Mouse (Mus musculus): ENCODE results near the gene Aurka. TPM values are rescaled to one million over a fixed set of nuclear protein-coding genes. Genes with fewer than 3 reads are reported as not detected.

Gene Aurka
- polyA plus RNA-seq, 1 experiment from 2014 or later, result 91.0 TPM

- no peaks in the 10 kb centered on the region for H3K9me3 ChIP-seq
- 81% methylated on average over 9 of the region's 9 CpGs for WGBS
- H3K36me3 ChIP-seq, result no peaks in the 10 kb centered on the region
- no peak overlapping the region for H3K4me2 ChIP-seq
- ATAC-seq (ENCODE audit: insufficient read depth, low FRiP score, low read depth), result no peak
- no peaks in the 10 kb centered on the region for H3K27me3 ChIP-seq (replicated peaks)
- no peaks in the 10 kb centered on the region for H3K4me1 ChIP-seq
- no peak overlapping the region for H3K4me3 ChIP-seq (replicated peaks)
- H3K9ac ChIP-seq, result no peak overlapping the region
- no peak overlapping the region for H3K27ac ChIP-seq
These were observed 58.6 kb downstream of the Aurka start for GRCm38 (mm10) chr2:172311731-172312130.

GRCm38 (mm10) chr2:172306544-172306943 is 63.8 kb downstream of the Aurka start:
- 69% methylated on average over 4 of the region's 4 CpGs for WGBS
- Histone ChIP-seq H3K4me2 (no peak overlapping the region), H3K4me3 (replicated peaks) (no peak overlapping the region), H3K27ac (no peak overlapping the region), H3K36me3 (no peaks in the 10 kb centered on the region), H3K4me1 (no peaks in the 10 kb centered on the region), H3K9ac (no peak overlapping the region), H3K9me3 (no peaks in the 10 kb centered on the region), H3K27me3 (replicated peaks) (no peaks in the 10 kb centered on the region)
- ATAC-seq (ENCODE audit: insufficient read depth, low FRiP score, low read depth), result no peak

Other genes with a start within 250 kb of the Aurka start
- gene Mc3r, start 122.0 kb downstream of the Aurka start, polyA plus RNA-seq (2015; fragmentation: Nextera tagmentation; extraction: Ambion mirVana), result not detected in 2 replicates
- gene Fam210b, start 25.0 kb downstream of the Aurka start, polyA plus RNA-seq (2015; fragmentation: Nextera tagmentation; extraction: Ambion mirVana), result 18.3 and 23.0 TPM in 2 replicates
- gene Cstf1, start 146 bp upstream of the Aurka start, polyA plus RNA-seq (2015; fragmentation: Nextera tagmentation; extraction: Ambion mirVana), result 34.9 and 38.8 TPM in 2 replicates
- 0.12 and 0.22 TPM in 2 replicates for gene Cass4, start 23.3 kb upstream of the Aurka start, polyA plus RNA-seq (2015; fragmentation: Nextera tagmentation; extraction: Ambion mirVana)
- 69.3 and 69.4 TPM in 2 replicates for gene Rtf2, start 70.0 kb upstream of the Aurka start, polyA plus RNA-seq (2015; fragmentation: Nextera tagmentation; extraction: Ambion mirVana)
- 1.4 and 1.7 TPM in 2 replicates for gene Gcnt7, start 88.1 kb upstream of the Aurka start, polyA plus RNA-seq (2015; fragmentation: Nextera tagmentation; extraction: Ambion mirVana)
- gene Fam209, start 102.0 kb upstream of the Aurka start, polyA plus RNA-seq (2015; fragmentation: Nextera tagmentation; extraction: Ambion mirVana), result 0.19 TPM in 1 of 2 replicates, not detected in the other
- 4.1 and 6.0 TPM in 2 replicates for gene Tfap2c, start 179.1 kb upstream of the Aurka start, polyA plus RNA-seq (2015; fragmentation: Nextera tagmentation; extraction: Ambion mirVana)

Data from stomach, embryonic 15.5 days (tissue).